Mouse (Mus musculus): ENCODE measurements around the gene Galr2. TPM values are rescaled to one million over a fixed set of nuclear protein-coding genes. Genes with fewer than 3 reads are reported as not detected.
A peak's percentile ranks its signal among the peaks of the same experiment; 100 is the strongest.

Gene Galr2
- polyA plus RNA-seq, 1 experiment, result 1.1 TPM

GRCm38 (mm10) chr11:116298221-116298620 lies 17.5 kb downstream of the Galr2 start:
- WGBS, result 97% methylated on average over 11 of the region's 11 CpGs
- Histone ChIP-seq H3K36me3 (ENCODE audit: control insufficient read depth, insufficient read depth, low read length) (peaks cover 8% of the 10 kb centered on the region), H3K27ac (ENCODE audit: control insufficient read depth, insufficient read depth, low read length) (no peak overlapping the region), H3K4me1 (replicated peaks; ENCODE audit: control insufficient read depth, insufficient read depth, low read length) (no peaks in the 10 kb centered on the region), H3K27me3 (ENCODE audit: control insufficient read depth, insufficient read depth, low read length) (no peaks in the 10 kb centered on the region), H3K4me3 (ENCODE audit: control insufficient read depth, insufficient read depth, low read length) (no peak overlapping the region)
- TF ChIP-seq POLR2A (IDR thresholded peaks at IDR 0.05; ENCODE audit: control insufficient read depth, extremely low read depth, insufficient read depth, low read length, poor library complexity) (no peak), CTCF (IDR thresholded peaks at IDR 0.05; ENCODE audit: borderline replicate concordance, control insufficient read depth, extremely low read depth, insufficient read depth, low read length, poor library complexity) (no peak)
- no peak for DNase-seq

GRCm38 (mm10) chr11:116298621-116299020 lies 17.9 kb downstream of the Galr2 start:
- WGBS, result 98% methylated on average over 6 of the region's 6 CpGs
- no peak for DNase-seq
- no peak for TF ChIP-seq CTCF (IDR thresholded peaks at IDR 0.05; ENCODE audit: borderline replicate concordance, control insufficient read depth, extremely low read depth, insufficient read depth, low read length, poor library complexity)
- no peak for TF ChIP-seq POLR2A (IDR thresholded peaks at IDR 0.05; ENCODE audit: control insufficient read depth, extremely low read depth, insufficient read depth, low read length, poor library complexity)
- Histone ChIP-seq H3K27ac (ENCODE audit: control insufficient read depth, insufficient read depth, low read length) (no peak overlapping the region), H3K4me3 (ENCODE audit: control insufficient read depth, insufficient read depth, low read length) (no peak overlapping the region), H3K27me3 (ENCODE audit: control insufficient read depth, insufficient read depth, low read length) (no peaks in the 10 kb centered on the region), H3K36me3 (ENCODE audit: control insufficient read depth, insufficient read depth, low read length) (peaks cover 8% of the 10 kb centered on the region), H3K4me1 (replicated peaks; ENCODE audit: control insufficient read depth, insufficient read depth, low read length) (no peaks in the 10 kb centered on the region)

GRCm38 (mm10) chr11:116305423-116305822 lies 24.7 kb downstream of the Galr2 start:
- no peaks in the 10 kb centered on the region for H3K27me3 ChIP-seq (ENCODE audit: control insufficient read depth, insufficient read depth, low read length)
- no peak for DNase-seq
- WGBS, result 96% methylated on average over 2 of the region's 2 CpGs

GRCm38 (mm10) chr11:116306126-116306982 lies 25.6 kb downstream of the Galr2 start:
- Histone ChIP-seq H3K27me3 (ENCODE audit: control insufficient read depth, insufficient read depth, low read length) (no peaks in the 10 kb centered on the region), H3K4me3 (ENCODE audit: control insufficient read depth, insufficient read depth, low read length) (peak overlapping the region; percentile 74), H3K36me3 (ENCODE audit: control insufficient read depth, insufficient read depth, low read length) (peaks cover 5% of the 10 kb centered on the region; the same call in 1 of the 2 replicates), H3K27ac (ENCODE audit: control insufficient read depth, insufficient read depth, low read length) (no peak overlapping the region), H3K4me1 (replicated peaks; ENCODE audit: control insufficient read depth, insufficient read depth, low read length) (peaks cover 7% of the 10 kb centered on the region)
- WGBS, result 1% methylated on average over 53 of the region's 53 CpGs
- TF ChIP-seq CTCF (IDR thresholded peaks at IDR 0.05; ENCODE audit: borderline replicate concordance, control insufficient read depth, extremely low read depth, insufficient read depth, low read length, poor library complexity), result peak; percentile 35; the same call in 1 of the 2 replicates
- TF ChIP-seq POLR2A (IDR thresholded peaks at IDR 0.05; ENCODE audit: control insufficient read depth, extremely low read depth, insufficient read depth, low read length, poor library complexity), result peak; percentile 62; the same call in 1 of the 2 replicates
- peak; percentile 95 for DNase-seq

More at GRCm38 (mm10) chr11:116305423-116305822, 24.7 kb downstream of the Galr2 start:
- Histone ChIP-seq H3K36me3 (ENCODE audit: control insufficient read depth, insufficient read depth, low read length) (peaks cover 5% of the 10 kb centered on the region), H3K27ac (ENCODE audit: control insufficient read depth, insufficient read depth, low read length) (no peak overlapping the region), H3K4me3 (ENCODE audit: control insufficient read depth, insufficient read depth, low read length) (no peak overlapping the region), H3K4me1 (replicated peaks; ENCODE audit: control insufficient read depth, insufficient read depth, low read length) (peaks cover 7% of the 10 kb centered on the region)
- no peak for TF ChIP-seq CTCF (IDR thresholded peaks at IDR 0.05; ENCODE audit: borderline replicate concordance, control insufficient read depth, extremely low read depth, insufficient read depth, low read length, poor library complexity)
- no peak for TF ChIP-seq POLR2A (IDR thresholded peaks at IDR 0.05; ENCODE audit: control insufficient read depth, extremely low read depth, insufficient read depth, low read length, poor library complexity)

GRCm38 (mm10) chr11:116307019-116307725 lies 26.4 kb downstream of the Galr2 start, which contains the start of gene Exoc7:
Exoc7 (minus strand) TSS chr11:116307233.
- Histone ChIP-seq H3K36me3 (ENCODE audit: control insufficient read depth, insufficient read depth, low read length) (0 out of 2 replicates have a peak, but pooled peaks cover 5% of the 10 kb centered on the region), H3K27me3 (ENCODE audit: control insufficient read depth, insufficient read depth, low read length) (no peaks in the 10 kb centered on the region), H3K27ac (ENCODE audit: control insufficient read depth, insufficient read depth, low read length) (no peak within 1 kb of the TSS), H3K4me3 (ENCODE audit: control insufficient read depth, insufficient read depth, low read length) (peak within 1 kb of the TSS; percentile 74), H3K4me1 (replicated peaks; ENCODE audit: control insufficient read depth, insufficient read depth, low read length) (peaks cover 7% of the 10 kb centered on the region)
- WGBS, result 84% methylated on average over 10 of the region's 10 CpGs
- no peak for DNase-seq
- TF ChIP-seq POLR2A (IDR thresholded peaks at IDR 0.05; ENCODE audit: control insufficient read depth, extremely low read depth, insufficient read depth, low read length, poor library complexity) (no peak), CTCF (IDR thresholded peaks at IDR 0.05; ENCODE audit: borderline replicate concordance, control insufficient read depth, extremely low read depth, insufficient read depth, low read length, poor library complexity) (no peak)

Measured in thymus, adult 2 months (tissue).